In the genomic region with DNA sequence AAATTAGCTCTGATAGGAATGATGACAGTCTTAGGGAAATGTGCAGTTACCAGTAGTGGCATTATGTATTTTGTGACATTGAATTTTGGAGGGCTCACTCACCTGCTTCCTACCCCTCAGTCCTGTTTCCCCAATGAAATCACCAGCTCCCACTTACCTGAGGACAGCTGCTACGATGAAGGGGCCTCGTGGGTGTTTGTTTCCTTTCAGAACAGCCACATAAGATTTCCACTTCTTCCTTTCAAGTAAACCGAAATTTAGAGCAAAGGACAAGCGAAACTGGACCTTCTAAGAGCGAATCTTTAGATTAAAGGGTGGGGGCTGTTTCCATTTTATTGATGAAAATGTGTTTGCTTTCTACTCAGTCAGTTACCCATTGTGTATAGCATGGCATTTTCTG, we compare ENCODE assay signal across 9 mouse cellular contexts. TPM values are rescaled to one million over a fixed set of nuclear protein-coding genes. Genes with fewer than 3 reads are reported as not detected.
DNase-seq lines count a peak whose midpoint lies in the region; ATAC-seq and TF ChIP-seq lines count a peak whose summit lies in the region.
"Had no signal": no experiment of that assay in that cellular context is flagged by ENCODE, and none has a peak within 500 bp of the region (broad histone marks: within the 10 kb centered on the region; RNA-seq: fewer than 3 reads in every experiment).

No protein-coding gene starts in this region.

- H3K4me3 ChIP-seq in hindbrain, embryonic 15.5 days, result no peak overlapping the region
- no peak overlapping the region for H3K4me3 ChIP-seq in hindbrain, embryonic 13.5 days
- peak overlapping the region; percentile 33; the same call in 1 of the 2 replicates for H3K4me3 ChIP-seq in midbrain, embryonic 14.5 days (replicated peaks; ENCODE audit: low read depth, low read length)
- H3K4me3 ChIP-seq in midbrain, embryonic 11.5 days (ENCODE audit: low read depth, low read length), result no peak overlapping the region
- H3K4me3 ChIP-seq in liver, embryonic 12.5 days, result peak overlapping the region; percentile 56; the same call in 1 of the 2 replicates
- no peak overlapping the region for H3K4me3 ChIP-seq in liver, postnatal 0 days (ENCODE audit: low read depth, low read length)

- peaks cover 27% of the 10 kb centered on the region for H3K27me3 ChIP-seq in hindbrain, embryonic 15.5 days
- H3K27me3 ChIP-seq in hindbrain, embryonic 13.5 days, result peaks cover 38% of the 10 kb centered on the region
- H3K27me3 ChIP-seq in midbrain, embryonic 14.5 days (ENCODE audit: control insufficient read depth, insufficient read depth, low read length), result peaks cover 31% of the 10 kb centered on the region
- peaks cover 28% of the 10 kb centered on the region for H3K27me3 ChIP-seq in midbrain, embryonic 11.5 days (ENCODE audit: control insufficient read depth, insufficient read depth, low read length)
- peaks cover 35% of the 10 kb centered on the region for H3K27me3 ChIP-seq in liver, embryonic 12.5 days (replicated peaks)
- peaks cover 14% of the 10 kb centered on the region for H3K27me3 ChIP-seq in liver, postnatal 0 days (ENCODE audit: insufficient read depth, low read length)

- H3K9ac ChIP-seq in hindbrain, embryonic 15.5 days, result no peak overlapping the region
- H3K9ac ChIP-seq in hindbrain, embryonic 13.5 days, result no peak overlapping the region
- H3K9ac ChIP-seq in midbrain, embryonic 14.5 days (replicated peaks; ENCODE audit: low read length), result no peak overlapping the region
- no peak overlapping the region for H3K9ac ChIP-seq in midbrain, embryonic 11.5 days (ENCODE audit: low read length)
- H3K9ac ChIP-seq in liver, embryonic 12.5 days, result peak overlapping the region; percentile 73; the same call in 1 of the 2 replicates
- H3K9ac ChIP-seq in liver, postnatal 0 days (replicated peaks), result no peak overlapping the region

- no peak for TF ChIP-seq CTCF in liver, postnatal 0 days (IDR thresholded peaks at IDR 0.05; ENCODE audit: low read depth)

- no peak overlapping the region for H3K27ac ChIP-seq in hindbrain, embryonic 15.5 days (replicated peaks)
- H3K27ac ChIP-seq in hindbrain, embryonic 13.5 days, result no peak overlapping the region
- H3K27ac ChIP-seq in midbrain, embryonic 14.5 days (replicated peaks; ENCODE audit: low read depth, low read length), result no peak overlapping the region
- no peak overlapping the region for H3K27ac ChIP-seq in midbrain, embryonic 11.5 days (ENCODE audit: low read depth, low read length)
- H3K27ac ChIP-seq in liver, embryonic 12.5 days, result no peak overlapping the region
- no peak overlapping the region for H3K27ac ChIP-seq in liver, postnatal 0 days (ENCODE audit: low read depth)
- H3K27ac ChIP-seq: heart, adult 2 months had no signal

- peaks cover 15% of the 10 kb centered on the region for H3K4me1 ChIP-seq in hindbrain, embryonic 15.5 days (replicated peaks)
- peaks cover 21% of the 10 kb centered on the region for H3K4me1 ChIP-seq in hindbrain, embryonic 13.5 days (replicated peaks)
- peaks cover 6% of the 10 kb centered on the region for H3K4me1 ChIP-seq in midbrain, embryonic 14.5 days (ENCODE audit: control insufficient read depth, insufficient read depth, low read length)
- peaks cover 3% of the 10 kb centered on the region; the same call in 1 of the 2 replicates for H3K4me1 ChIP-seq in midbrain, embryonic 11.5 days (ENCODE audit: control insufficient read depth, insufficient read depth, low read length)
- H3K4me1 ChIP-seq in liver, embryonic 12.5 days, result peaks cover 60% of the 10 kb centered on the region
- peaks cover 23% of the 10 kb centered on the region for H3K4me1 ChIP-seq in liver, postnatal 0 days (ENCODE audit: insufficient read depth)

- TF ChIP-seq EP300 in liver, postnatal 0 days (IDR thresholded peaks at IDR 0.05; ENCODE audit: low read depth), result no peak

- no peaks in the 10 kb centered on the region for H3K9me3 ChIP-seq in hindbrain, embryonic 15.5 days
- no peaks in the 10 kb centered on the region for H3K9me3 ChIP-seq in hindbrain, embryonic 13.5 days
- no peaks in the 10 kb centered on the region for H3K9me3 ChIP-seq in midbrain, embryonic 14.5 days (ENCODE audit: control insufficient read depth, low read length)
- H3K9me3 ChIP-seq in midbrain, embryonic 11.5 days (ENCODE audit: control insufficient read depth, low read length), result no peaks in the 10 kb centered on the region
- no peaks in the 10 kb centered on the region for H3K9me3 ChIP-seq in liver, embryonic 12.5 days (replicated peaks)
- no peaks in the 10 kb centered on the region for H3K9me3 ChIP-seq in liver, postnatal 0 days (ENCODE audit: low read length)
- H3K9me3 ChIP-seq: megakaryocyte, embryonic 14.5 days had no signal

- peak overlapping the region; percentile 88 for H3K4me2 ChIP-seq in hindbrain, embryonic 15.5 days
- H3K4me2 ChIP-seq in hindbrain, embryonic 13.5 days, result no peak overlapping the region
- peak overlapping the region; percentile 68 for H3K4me2 ChIP-seq in midbrain, embryonic 14.5 days (ENCODE audit: low read length)
- no peak overlapping the region for H3K4me2 ChIP-seq in midbrain, embryonic 11.5 days
- H3K4me2 ChIP-seq in liver, embryonic 12.5 days, result peak overlapping the region; percentile 85
- peak overlapping the region; percentile 75; the same call in 1 of the 2 replicates for H3K4me2 ChIP-seq in liver, postnatal 0 days (ENCODE audit: low read depth, low read length)

- no peak for ATAC-seq in hindbrain, embryonic 15.5 days (ENCODE audit: low FRiP score, low read depth)
- ATAC-seq in hindbrain, embryonic 13.5 days (ENCODE audit: low FRiP score), result no peak
- ATAC-seq in midbrain, embryonic 14.5 days (ENCODE audit: low FRiP score, low TSS enrichment), result no peak
- no peak for ATAC-seq in midbrain, embryonic 11.5 days (ENCODE audit: low FRiP score)
- no peak for ATAC-seq in liver, embryonic 12.5 days
- ATAC-seq in liver, postnatal 0 days, result no peak

- no peaks in the 10 kb centered on the region for H3K36me3 ChIP-seq in hindbrain, embryonic 15.5 days
- H3K36me3 ChIP-seq in hindbrain, embryonic 13.5 days, result no peaks in the 10 kb centered on the region
- H3K36me3 ChIP-seq in midbrain, embryonic 14.5 days (ENCODE audit: control insufficient read depth, insufficient read depth, low read length), result no peaks in the 10 kb centered on the region
- no peaks in the 10 kb centered on the region for H3K36me3 ChIP-seq in midbrain, embryonic 11.5 days (ENCODE audit: control insufficient read depth, insufficient read depth, low read length)
- no peaks in the 10 kb centered on the region for H3K36me3 ChIP-seq in liver, embryonic 12.5 days
- H3K36me3 ChIP-seq in liver, postnatal 0 days (replicated peaks; ENCODE audit: insufficient read depth, low read length), result no peaks in the 10 kb centered on the region

- no peak for DNase-seq in midbrain, embryonic 14.5 days
- no peak for DNase-seq in midbrain, embryonic 11.5 days (ENCODE audit: low spot score, missing footprints)
- no peak for DNase-seq in liver, postnatal 0 days
- no peak for DNase-seq in adrenal gland, adult 2 months

- 81% methylated on average over 5 of the region's 5 CpGs for WGBS in hindbrain, embryonic 15.5 days
- WGBS in hindbrain, embryonic 13.5 days, result 79% methylated on average over 5 of the region's 5 CpGs
- WGBS in midbrain, embryonic 14.5 days, result 78% methylated on average over 5 of the region's 5 CpGs
- 80% methylated on average over 5 of the region's 5 CpGs for WGBS in midbrain, embryonic 11.5 days
- WGBS in liver, embryonic 12.5 days (ENCODE audit: insufficient replicate concordance), result 64% methylated on average over 5 of the region's 5 CpGs
- 45% methylated on average over 5 of the region's 5 CpGs for WGBS in liver, postnatal 0 days (ENCODE audit: insufficient replicate concordance)

RNA-seq across cellular contexts. Expression of a gene that starts 45.8 kb away (rescaled TPM):
- polyA plus RNA-seq in hindbrain, embryonic 15.5 days (2015; fragmentation: Nextera tagmentation; extraction: Ambion mirVana), result 6.2 and 6.9 TPM in 2 replicates
- polyA plus RNA-seq in hindbrain, embryonic 13.5 days (2015; fragmentation: Nextera tagmentation; extraction: Ambion mirVana), result 6.9 and 8.1 TPM in 2 replicates
- 3.0 and 7.1 TPM in 2 replicates for polyA plus RNA-seq in midbrain, embryonic 14.5 days (2014; fragmentation: Nextera tagmentation; extraction: Ambion mirVana)
- 17.3 and 19.2 TPM in 2 replicates for polyA plus RNA-seq in midbrain, embryonic 11.5 days (2014; fragmentation: Nextera tagmentation; extraction: Ambion mirVana)
- 8.8 and 9.5 TPM in 2 replicates for polyA plus RNA-seq in liver, embryonic 12.5 days (2016; fragmentation: Nextera tagmentation; extraction: Ambion mirVana)
- polyA plus RNA-seq in liver, postnatal 0 days (2015; fragmentation: Nextera tagmentation; extraction: Ambion mirVana), result 4.0 and 4.5 TPM in 2 replicates
- total RNA-seq in adrenal gland, adult 2 months (2021), result 10 to 100 TPM in 1 of 2 experiments, 1 to 10 TPM in 1; 7.8 to 15.7 TPM
- polyA plus RNA-seq in adrenal gland, adult 2 months (2012; rRNA removed), result 21.6 and 22.0 TPM in 2 replicates

RNA-seq across cellular contexts. Expression of a gene that starts 57.1 kb away (rescaled TPM):
- polyA plus RNA-seq in hindbrain, embryonic 15.5 days (2015; fragmentation: Nextera tagmentation; extraction: Ambion mirVana), result 37.0 and 39.0 TPM in 2 replicates
- polyA plus RNA-seq in hindbrain, embryonic 13.5 days (2015; fragmentation: Nextera tagmentation; extraction: Ambion mirVana), result 34.2 and 36.0 TPM in 2 replicates
- polyA plus RNA-seq in midbrain, embryonic 14.5 days (2014; fragmentation: Nextera tagmentation; extraction: Ambion mirVana), result 37.0 and 40.6 TPM in 2 replicates
- polyA plus RNA-seq in midbrain, embryonic 11.5 days (2014; fragmentation: Nextera tagmentation; extraction: Ambion mirVana), result 25.0 and 25.6 TPM in 2 replicates
- 17.5 and 19.2 TPM in 2 replicates for polyA plus RNA-seq in liver, embryonic 12.5 days (2016; fragmentation: Nextera tagmentation; extraction: Ambion mirVana)
- polyA plus RNA-seq in liver, postnatal 0 days (2015; fragmentation: Nextera tagmentation; extraction: Ambion mirVana), result 12.2 and 12.8 TPM in 2 replicates
- 10 to 100 TPM; 13.1 to 21.5 TPM for total RNA-seq in adrenal gland, adult 2 months (2021)
- polyA plus RNA-seq in adrenal gland, adult 2 months (2012; rRNA removed), result 3.3 and 3.8 TPM in 2 replicates

Comparison
In these comparisons a context has a peak if more than half of its experiments do, and no peak if none do; other contexts are left out.
1. H3K4me2 ChIP-seq: peak in hindbrain, embryonic 15.5 days (single experiment), midbrain, embryonic 14.5 days (single experiment), liver, embryonic 12.5 days (single experiment) and liver, postnatal 0 days (single experiment); none in hindbrain, embryonic 13.5 days (single experiment) and midbrain, embryonic 11.5 days (single experiment).
2. H3K4me3 ChIP-seq: peak in midbrain, embryonic 14.5 days (single experiment) and liver, embryonic 12.5 days (single experiment); none in hindbrain, embryonic 15.5 days (single experiment), hindbrain, embryonic 13.5 days (single experiment), midbrain, embryonic 11.5 days (single experiment) and liver, postnatal 0 days (single experiment).